Mouse (Mus musculus): ENCODE measurements at regions not wholly inside any gene's neighbourhood (a gene's known extent, or its start where the extent isn't known, plus 50 kb on each side); places are given as distances from the start of the nearest gene placed in this dataset.

DNA sequence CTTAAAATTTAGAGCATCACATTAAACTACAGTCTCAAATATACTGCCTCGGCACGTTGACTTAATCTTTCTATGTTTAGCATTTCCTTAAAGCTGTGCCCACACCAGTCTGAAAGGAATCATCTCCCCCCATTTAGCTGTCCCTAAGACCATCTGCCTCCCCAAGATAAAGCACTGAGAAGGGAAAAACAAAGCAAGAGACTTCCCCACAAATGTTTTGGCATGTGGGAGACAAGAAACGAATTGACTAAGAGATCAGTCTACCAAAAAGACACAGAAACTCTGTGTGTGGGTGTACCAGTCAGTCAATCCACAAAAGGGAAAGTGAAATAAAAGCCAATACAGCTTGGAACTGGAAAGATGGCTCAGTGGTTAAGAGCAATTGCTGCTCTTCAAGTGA is 306.6 kb upstream of the Sgcd start:
- Histone ChIP-seq H3K27ac (ENCODE audit: control insufficient read depth, insufficient read depth, low read depth, low read length, poor library complexity) (no peak overlapping the region), H3K4me3 (replicated peaks; ENCODE audit: control insufficient read depth, low read depth, low read length) (no peak overlapping the region), H3K4me1 (ENCODE audit: control insufficient read depth, insufficient read depth, low read length) (no peaks in the 10 kb centered on the region)
- no peak for TF ChIP-seq POLR2A (IDR thresholded peaks at IDR 0.05; ENCODE audit: borderline replicate concordance, control insufficient read depth, low read depth, low read length)
- no peak for TF ChIP-seq CTCF (IDR thresholded peaks at IDR 0.05; ENCODE audit: control insufficient read depth, insufficient read depth, low read length)
- WGBS = 61% methylated on average over 3 of the region's 3 CpGs

DNA sequence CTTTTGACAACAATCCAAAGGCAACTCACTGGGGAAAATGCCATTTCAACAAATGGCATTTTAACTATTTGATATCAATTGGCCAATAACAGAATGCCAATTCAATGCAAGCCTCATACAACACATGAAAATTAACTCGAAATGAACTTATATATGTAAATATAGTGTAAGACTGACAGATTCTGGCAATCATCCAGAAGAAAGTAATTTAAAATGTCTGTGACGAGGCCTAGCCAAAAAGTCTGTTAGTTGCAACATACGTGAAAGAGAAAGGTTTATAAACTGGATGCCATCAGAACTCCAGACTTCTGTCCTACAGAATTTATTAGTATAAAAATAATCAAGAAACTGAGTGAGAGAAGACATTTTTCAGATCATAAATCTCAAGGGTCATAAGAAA is 273.7 kb upstream of the Sgcd start:
- H3K4me1 ChIP-seq (ENCODE audit: control insufficient read depth, insufficient read depth, low read length) = no peaks in the 10 kb centered on the region
- WGBS = 63% methylated on average over 3 of the region's 3 CpGs
- H3K27ac ChIP-seq (ENCODE audit: control insufficient read depth, insufficient read depth, low read depth, low read length, poor library complexity) = no peak overlapping the region
- no peak overlapping the region for H3K4me3 ChIP-seq (replicated peaks; ENCODE audit: control insufficient read depth, low read depth, low read length)
- TF ChIP-seq POLR2A (IDR thresholded peaks at IDR 0.05; ENCODE audit: borderline replicate concordance, control insufficient read depth, low read depth, low read length) = no peak
- no peak for TF ChIP-seq CTCF (IDR thresholded peaks at IDR 0.05; ENCODE audit: control insufficient read depth, insufficient read depth, low read length)

DNA sequence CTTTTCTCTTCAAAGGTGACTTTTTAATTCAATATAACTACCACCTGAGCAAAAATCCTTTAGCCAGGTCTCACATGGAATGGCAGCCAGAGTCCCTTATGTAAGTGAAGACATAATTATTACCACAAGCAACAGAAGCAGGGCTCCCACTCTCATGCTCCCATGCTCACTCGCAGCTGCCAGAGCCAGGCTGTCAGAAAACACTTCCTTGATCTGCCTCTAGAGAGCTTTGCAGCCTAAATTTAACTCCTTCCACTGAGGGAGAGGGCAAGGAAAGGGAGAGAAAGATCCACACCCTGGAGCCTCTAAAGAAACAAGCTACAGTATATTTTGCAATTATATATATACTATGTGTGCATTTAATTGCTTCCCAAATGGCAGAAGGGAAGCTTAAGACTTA is 272.3 kb upstream of the Sgcd start:
- Histone ChIP-seq H3K4me3 (replicated peaks; ENCODE audit: control insufficient read depth, low read depth, low read length) (no peak overlapping the region), H3K27ac (ENCODE audit: control insufficient read depth, insufficient read depth, low read depth, low read length, poor library complexity) (no peak overlapping the region), H3K4me1 (ENCODE audit: control insufficient read depth, insufficient read depth, low read length) (no peaks in the 10 kb centered on the region)
- no peak for TF ChIP-seq POLR2A (IDR thresholded peaks at IDR 0.05; ENCODE audit: borderline replicate concordance, control insufficient read depth, low read depth, low read length)
- TF ChIP-seq CTCF (IDR thresholded peaks at IDR 0.05; ENCODE audit: control insufficient read depth, insufficient read depth, low read length) = no peak
- WGBS = 23% methylated on average over 1 of the region's 1 CpGs

DNA sequence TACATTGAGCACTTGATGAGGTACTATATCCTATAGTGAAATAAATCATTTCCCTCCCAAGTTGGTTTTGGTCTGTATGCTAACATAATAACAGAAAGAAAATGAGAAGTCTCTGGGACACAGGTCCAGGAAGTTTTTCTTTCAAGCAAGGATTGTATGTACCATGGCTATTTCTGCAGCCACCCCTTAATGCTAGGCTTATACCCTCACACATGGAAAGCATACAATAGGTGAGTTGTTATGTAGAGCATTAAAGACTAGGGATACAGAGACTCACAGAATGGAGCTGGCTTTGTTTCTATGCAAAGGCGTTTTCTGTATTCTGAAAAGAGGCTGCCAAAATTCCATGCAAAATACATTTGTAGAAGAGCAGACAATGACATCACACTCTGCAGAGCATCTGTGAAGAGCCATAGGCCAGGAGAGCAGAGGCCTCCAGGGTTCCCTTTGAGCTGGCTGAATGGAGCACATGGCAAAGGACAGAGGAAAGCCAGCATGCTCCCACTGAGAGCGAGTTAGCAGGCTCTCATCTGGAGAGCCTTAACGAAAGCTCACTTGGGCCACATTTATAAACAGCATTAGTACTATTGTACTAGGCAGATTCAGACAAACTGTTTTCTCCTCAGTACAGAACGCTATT is 262.0 kb upstream of the Sgcd start:
- H3K4me3 ChIP-seq (replicated peaks; ENCODE audit: control insufficient read depth, low read depth, low read length) = no peak overlapping the region
- WGBS = 68% methylated on average over 4 of the region's 4 CpGs
- TF ChIP-seq CTCF (IDR thresholded peaks at IDR 0.05; ENCODE audit: control insufficient read depth, insufficient read depth, low read length) (no peak), POLR2A (IDR thresholded peaks at IDR 0.05; ENCODE audit: borderline replicate concordance, control insufficient read depth, low read depth, low read length) (no peak)
- H3K4me1 ChIP-seq (ENCODE audit: control insufficient read depth, insufficient read depth, low read length) = no peaks in the 10 kb centered on the region
- no peak overlapping the region for H3K27ac ChIP-seq (ENCODE audit: control insufficient read depth, insufficient read depth, low read depth, low read length, poor library complexity)

DNA sequence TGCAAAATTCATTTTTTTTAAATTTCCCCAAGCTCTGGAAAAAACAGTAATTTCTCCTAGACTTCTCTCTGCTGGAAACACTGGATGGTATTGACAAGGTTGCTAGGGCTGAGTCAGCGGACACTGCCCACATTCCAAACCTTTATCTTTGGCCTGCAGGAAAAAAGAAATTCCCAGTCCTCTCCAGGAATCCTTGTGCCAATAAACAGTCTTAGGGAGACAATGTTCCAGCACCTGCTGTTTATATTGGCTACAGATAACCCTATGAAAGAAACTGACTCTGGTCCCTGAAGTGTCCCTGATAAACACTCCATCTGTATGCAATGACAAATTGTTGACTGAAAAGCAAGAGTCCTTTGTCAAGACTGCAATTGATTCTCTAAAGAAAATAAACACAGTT is 260.5 kb upstream of the Sgcd start:
- WGBS = 61% methylated on average over 1 of the region's 1 CpGs
- TF ChIP-seq CTCF (IDR thresholded peaks at IDR 0.05; ENCODE audit: control insufficient read depth, insufficient read depth, low read length) = no peak
- no peak overlapping the region for H3K27ac ChIP-seq (ENCODE audit: control insufficient read depth, insufficient read depth, low read depth, low read length, poor library complexity)
- no peak overlapping the region for H3K4me3 ChIP-seq (replicated peaks; ENCODE audit: control insufficient read depth, low read depth, low read length)
- H3K4me1 ChIP-seq (ENCODE audit: control insufficient read depth, insufficient read depth, low read length) = no peaks in the 10 kb centered on the region

DNA sequence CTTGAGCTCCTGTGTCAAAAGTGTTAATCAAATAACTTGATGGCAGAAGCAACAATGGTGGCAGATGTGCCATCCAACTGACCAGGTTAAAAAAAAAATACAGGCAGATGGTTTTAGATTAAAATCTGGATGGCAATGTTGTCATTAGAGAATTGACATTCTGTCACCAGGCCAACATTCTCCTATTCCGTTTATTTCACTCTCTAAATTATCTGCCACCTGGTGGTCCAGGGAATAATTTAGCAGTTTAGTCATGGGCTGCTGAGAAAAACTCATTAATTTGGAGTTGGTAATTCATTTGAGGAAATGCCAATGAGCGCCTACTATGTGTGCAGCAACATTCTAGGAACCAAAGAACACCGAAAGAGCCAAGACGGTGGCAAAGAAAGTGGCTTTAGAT is 232.4 kb upstream of the Sgcd start:
- Histone ChIP-seq H3K4me1 (ENCODE audit: control insufficient read depth, insufficient read depth, low read length) (no peaks in the 10 kb centered on the region), H3K4me3 (replicated peaks; ENCODE audit: control insufficient read depth, low read depth, low read length) (no peak overlapping the region), H3K27ac (ENCODE audit: control insufficient read depth, insufficient read depth, low read depth, low read length, poor library complexity) (no peak overlapping the region)
- 68% methylated on average over 4 of the region's 4 CpGs for WGBS
- TF ChIP-seq CTCF (IDR thresholded peaks at IDR 0.05; ENCODE audit: control insufficient read depth, insufficient read depth, low read length) = no peak
- TF ChIP-seq POLR2A (IDR thresholded peaks at IDR 0.05; ENCODE audit: borderline replicate concordance, control insufficient read depth, low read depth, low read length) = no peak

DNA sequence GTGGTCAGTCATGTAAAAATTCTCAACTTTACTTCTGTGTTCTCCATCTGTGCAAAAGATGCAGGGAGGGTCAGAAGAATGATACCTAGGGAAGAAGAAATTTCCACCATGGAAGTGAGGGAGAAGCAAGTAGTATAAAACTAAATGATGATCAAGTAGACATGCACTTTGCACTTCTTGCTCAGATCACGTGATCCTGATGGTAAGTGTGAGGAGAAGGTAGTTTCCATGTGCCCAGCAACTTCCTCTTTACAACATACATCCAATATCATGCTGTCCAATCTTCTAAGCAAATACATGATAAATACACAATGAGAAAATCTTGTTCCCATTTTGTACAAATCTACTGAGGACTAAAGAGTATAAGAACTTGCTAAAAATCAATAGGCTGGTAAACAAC is 230.4 kb upstream of the Sgcd start:
- H3K4me3 ChIP-seq (replicated peaks; ENCODE audit: control insufficient read depth, low read depth, low read length) = no peak overlapping the region
- TF ChIP-seq POLR2A (IDR thresholded peaks at IDR 0.05; ENCODE audit: borderline replicate concordance, control insufficient read depth, low read depth, low read length) = no peak
- no peak for TF ChIP-seq CTCF (IDR thresholded peaks at IDR 0.05; ENCODE audit: control insufficient read depth, insufficient read depth, low read length)
- 35% methylated on average over 1 of the region's 1 CpGs for WGBS

DNA sequence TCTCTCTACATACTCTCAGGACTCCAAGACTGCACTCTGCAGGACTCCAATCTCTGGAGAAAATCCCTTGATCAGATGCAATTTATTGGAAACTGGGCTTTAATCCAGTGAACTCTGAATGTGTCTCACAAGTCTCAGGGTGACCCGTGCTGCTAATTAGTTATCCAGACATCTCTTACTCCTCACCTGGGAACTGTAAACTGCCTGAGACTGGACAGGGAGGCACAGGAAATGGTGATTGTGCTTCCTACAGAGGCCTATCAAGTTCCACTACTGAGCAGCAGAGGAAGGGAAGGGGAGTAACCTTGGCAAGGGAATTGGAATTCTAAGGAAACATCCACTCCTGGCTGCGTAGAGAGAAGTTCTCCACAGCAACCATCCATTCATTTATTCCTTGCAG is 228.0 kb upstream of the Sgcd start:
- Histone ChIP-seq H3K27ac (ENCODE audit: control insufficient read depth, insufficient read depth, low read depth, low read length, poor library complexity) (no peak overlapping the region), H3K4me1 (ENCODE audit: control insufficient read depth, insufficient read depth, low read length) (no peaks in the 10 kb centered on the region), H3K4me3 (replicated peaks; ENCODE audit: control insufficient read depth, low read depth, low read length) (no peak overlapping the region)
- WGBS = 74% methylated on average over 2 of the region's 2 CpGs
- TF ChIP-seq POLR2A (IDR thresholded peaks at IDR 0.05; ENCODE audit: borderline replicate concordance, control insufficient read depth, low read depth, low read length) (no peak), CTCF (IDR thresholded peaks at IDR 0.05; ENCODE audit: control insufficient read depth, insufficient read depth, low read length) (no peak)

More for the DNA sequence above, 230.4 kb upstream of the Sgcd start:
- H3K27ac ChIP-seq (ENCODE audit: control insufficient read depth, insufficient read depth, low read depth, low read length, poor library complexity) = no peak overlapping the region
- H3K4me1 ChIP-seq (ENCODE audit: control insufficient read depth, insufficient read depth, low read length) = no peaks in the 10 kb centered on the region

DNA sequence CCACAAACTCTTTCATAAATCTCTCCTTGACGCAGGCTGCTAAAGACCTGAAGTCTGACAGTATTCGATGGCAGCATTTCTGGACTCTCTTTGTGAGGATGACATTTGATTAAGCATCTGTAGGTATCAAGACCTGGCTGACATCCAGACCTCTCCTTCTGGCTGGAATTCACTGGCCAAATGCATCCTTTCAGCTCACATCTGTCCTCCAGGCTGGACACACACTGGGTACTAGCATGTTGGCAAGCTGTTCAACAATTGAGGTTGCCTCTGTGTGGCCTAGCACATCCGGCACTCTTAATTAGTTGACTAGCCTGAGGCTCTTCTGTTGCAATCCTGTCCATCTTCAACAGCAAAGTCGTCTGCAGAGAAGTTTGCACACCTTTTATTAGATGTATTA is 197.8 kb upstream of the Sgcd start:
- H3K4me3 ChIP-seq (replicated peaks; ENCODE audit: control insufficient read depth, low read depth, low read length) = no peak overlapping the region
- H3K4me1 ChIP-seq (ENCODE audit: control insufficient read depth, insufficient read depth, low read length) = no peaks in the 10 kb centered on the region
- WGBS = 68% methylated on average over 4 of the region's 4 CpGs
- no peak overlapping the region for H3K27ac ChIP-seq (ENCODE audit: control insufficient read depth, insufficient read depth, low read depth, low read length, poor library complexity)
- TF ChIP-seq CTCF (IDR thresholded peaks at IDR 0.05; ENCODE audit: control insufficient read depth, insufficient read depth, low read length) = no peak
- no peak for TF ChIP-seq POLR2A (IDR thresholded peaks at IDR 0.05; ENCODE audit: borderline replicate concordance, control insufficient read depth, low read depth, low read length)
